Mouse (Mus musculus) lung, postnatal 0 days (tissue): ENCODE data around the gene Fam49a.

ENCODE experiments used
- CTCF ChIP-seq: IDR thresholded peaks from 2 replicates; pipeline ENCODE4 v1.5.1; 2016; ENCODE audit warnings: antibody characterized with exemption, mild to moderate bottlenecking
- EP300 ChIP-seq: IDR thresholded peaks from 2 replicates; pipeline ENCODE4 v1.6.1; 2016; ENCODE audit warnings: antibody characterized with exemption, mild to moderate bottlenecking, control low read depth

DNA sequence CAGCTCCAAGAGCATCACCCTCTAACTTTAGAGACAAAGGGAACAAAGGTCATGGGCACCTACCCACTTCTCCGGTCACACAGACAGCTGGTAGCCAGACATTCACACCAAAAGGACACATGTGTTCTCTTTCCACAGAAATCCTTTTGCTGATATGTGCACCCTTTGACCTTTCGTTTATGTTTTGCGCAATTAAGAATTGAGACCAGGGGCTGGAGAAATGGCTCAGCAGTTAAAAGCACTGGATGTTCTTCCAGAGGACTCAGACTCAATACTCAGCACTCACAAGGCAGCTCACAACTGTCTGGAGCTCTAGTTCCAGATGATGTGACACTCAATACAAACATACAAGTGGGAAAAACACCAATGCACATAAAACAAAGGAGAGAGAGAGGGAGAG is 34.3 kb upstream of the Fam49a start:
- TF ChIP-seq CTCF, result no peak
- peak; percentile 82 for TF ChIP-seq EP300
